Mouse (Mus musculus) olfactory bulb, adult 2 months (tissue): ENCODE measurements around the gene Jazf1. TPM values are rescaled to one million over a fixed set of nuclear protein-coding genes. Genes with fewer than 3 reads are reported as not detected.

Experiments
- H3K27ac ChIP-seq: fragments of 200-500 bp; 2 replicates; pipeline ENCODE4 v1.5.1; 2012; ENCODE audit warnings: low read depth, low read length; ENCODE audit not compliant: insufficient read depth
- H3K4me1 ChIP-seq: fragments of 200-500 bp; 2 replicates; pipeline ENCODE4 v1.6.1; 2012; ENCODE audit warnings: low read length; ENCODE audit not compliant: control insufficient read depth, insufficient read depth
- H3K4me3 ChIP-seq: fragments of 200-500 bp; 2 replicates; pipeline ENCODE4 v1.5.1; 2012; ENCODE audit warnings: mild to moderate bottlenecking, low read depth, low read length, moderate library complexity; ENCODE audit not compliant: insufficient read depth
- CTCF ChIP-seq: fragments of 200-500 bp; IDR thresholded peaks from 2 replicates; pipeline ENCODE4 v1.5.1; 2012; ENCODE audit warnings: low read depth, mild to moderate bottlenecking, low read length, moderate library complexity; ENCODE audit not compliant: insufficient read depth
- POLR2A ChIP-seq: fragments of 200-500 bp; IDR thresholded peaks from 2 replicates; pipeline ENCODE4 v1.6.1; 2012; ENCODE audit warnings: mild to moderate bottlenecking, low read depth, low read length, moderate library complexity; ENCODE audit not compliant: insufficient read depth
- WGBS: fragments of 180-500 bp; shearing (Covaris S2); methylation state at CpG from one replicate; pipeline ENCODE4 v1.1.7; 2018; 5-methylcytosine and 5-hydroxymethylcytosine counted together
- polyA plus RNA-seq: library from polyadenylated mRNA; stranded (reverse); fragments of >200 nt; gene quantifications from 2 replicates; pipeline ENCODE4 v1.2.4, GENCODE M21; 2012; ENCODE audit warnings: low replicate concordance; ENCODE audit not compliant: missing spikeins, insufficient read depth, insufficient read length

The Jazf1 gene
- polyA plus RNA-seq, 1 experiment, result not detected

- H3K4me3 ChIP-seq, result no peak overlapping the region
- 78% methylated on average over 5 of the region's 5 CpGs for WGBS
- no peak overlapping the region for H3K27ac ChIP-seq
- no peaks in the 10 kb centered on the region; the same call in 1 of the 2 replicates for H3K4me1 ChIP-seq
- no peak for TF ChIP-seq POLR2A
- no peak for TF ChIP-seq CTCF
Measured at GRCm38 (mm10) chr6:52773132-52773531, 295.3 kb downstream of the Jazf1 start.

GRCm38 (mm10) chr6:52770789-52771188 is 297.6 kb downstream of the Jazf1 start:
- WGBS, result 82% methylated on average over 1 of the region's 1 CpGs
- no peak for TF ChIP-seq CTCF
- TF ChIP-seq POLR2A, result no peak
- H3K4me3 ChIP-seq, result no peak overlapping the region
- no peaks in the 10 kb centered on the region; the same call in 1 of the 2 replicates for H3K4me1 ChIP-seq
- H3K27ac ChIP-seq, result no peak overlapping the region

GRCm38 (mm10) chr6:52765206-52765605 is 303.2 kb downstream of the Jazf1 start:
- no peak overlapping the region for H3K27ac ChIP-seq
- H3K4me1 ChIP-seq, result no peaks in the 10 kb centered on the region
- TF ChIP-seq POLR2A (no peak), CTCF (no peak)
- H3K4me3 ChIP-seq, result no peak overlapping the region
- WGBS, result 63% methylated on average over 7 of the region's 7 CpGs

GRCm38 (mm10) chr6:52752832-52753231 is 315.6 kb downstream of the Jazf1 start:
- no peak overlapping the region for H3K4me3 ChIP-seq
- WGBS, result 92% methylated on average over 5 of the region's 5 CpGs
- H3K4me1 ChIP-seq, result no peaks in the 10 kb centered on the region
- no peak for TF ChIP-seq POLR2A
- no peak for TF ChIP-seq CTCF
- no peak overlapping the region for H3K27ac ChIP-seq

DNA sequence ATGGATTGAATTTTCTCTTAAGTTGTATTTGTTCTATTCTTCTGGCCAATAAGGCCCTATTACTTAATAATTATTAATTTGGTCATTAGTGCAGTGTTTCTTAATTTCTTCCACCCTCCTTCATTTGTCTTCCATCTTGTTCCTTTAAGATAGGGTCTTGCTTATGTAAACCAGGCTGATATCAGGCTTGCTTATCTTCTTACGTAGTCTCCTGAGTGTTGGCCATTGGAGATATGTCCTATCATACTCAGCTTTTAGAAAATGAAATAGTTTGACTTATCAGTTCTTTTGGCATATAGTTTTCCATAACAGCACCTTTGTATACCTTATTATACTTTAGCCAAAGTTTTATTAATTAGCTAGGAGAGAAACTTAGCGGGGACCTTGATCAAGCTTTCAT is 333.8 kb downstream of the Jazf1 start:
- Histone ChIP-seq H3K27ac (no peak overlapping the region), H3K4me3 (no peak overlapping the region), H3K4me1 (no peaks in the 10 kb centered on the region)
- WGBS, result 98% methylated on average over 2 of the region's 2 CpGs
- TF ChIP-seq POLR2A (no peak), CTCF (no peak)

- H3K4me3 ChIP-seq, result no peak overlapping the region
- no peaks in the 10 kb centered on the region for H3K4me1 ChIP-seq
- WGBS, result 57% methylated on average over 4 of the region's 4 CpGs
- H3K27ac ChIP-seq, result no peak overlapping the region
- TF ChIP-seq CTCF, result no peak
- TF ChIP-seq POLR2A, result no peak
Measured at GRCm38 (mm10) chr6:52730338-52730737, 338.1 kb downstream of the Jazf1 start.

GRCm38 (mm10) chr6:52724805-52725439 is 343.5 kb downstream of the Jazf1 start:
- H3K27ac ChIP-seq, result no peak overlapping the region
- H3K4me1 ChIP-seq, result peaks cover 2% of the 10 kb centered on the region
- TF ChIP-seq POLR2A, result no peak
- TF ChIP-seq CTCF, result 0 out of 2 replicates have a peak, but pooled peaks have one; percentile 21
- WGBS, result 37% methylated on average over 8 of the region's 8 CpGs
- H3K4me3 ChIP-seq, result no peak overlapping the region

Other genes with a start within 250 kb of the Jazf1 start
- not detected in 2 replicates for gene Creb5, start 218.6 kb upstream of the Jazf1 start, polyA plus RNA-seq